Mouse (Mus musculus) frontal cortex, adult (tissue): ENCODE data around the gene Cabp1.
"Not testable (repeated sequence)": the region's sequence is repeated elsewhere in the genome, so short reads cannot be mapped to it uniquely, and the experiment has no call there.

ENCODE experiments used
- ATAC-seq: cut with Nextera tagmentation; 2 replicates; pipeline ENCODE4 v1.9.2; 2017; ENCODE audit warnings: mild to moderate bottlenecking, moderate library complexity, mixed read lengths; ENCODE audit not compliant: low TSS enrichment

Gene Cabp1

DNA sequence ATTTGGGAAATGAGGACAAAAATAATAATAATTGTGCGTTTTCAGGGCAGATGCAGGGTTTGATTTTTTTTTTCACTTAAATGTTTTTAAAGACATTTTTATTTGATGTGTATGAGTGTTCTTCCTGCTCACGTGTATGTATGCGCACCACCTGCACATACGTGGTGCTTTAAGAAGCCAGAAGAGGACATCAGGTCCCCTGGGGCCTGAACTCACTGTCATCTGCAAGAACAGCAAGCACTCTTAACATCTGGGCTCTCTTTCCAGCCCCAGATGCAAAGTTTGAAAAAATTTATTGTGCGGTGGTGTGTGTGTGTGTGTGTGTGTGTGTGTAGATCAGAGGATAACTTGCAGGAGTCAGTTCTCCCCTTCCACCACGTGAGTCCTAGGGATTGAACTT is 16.3 kb downstream of the Cabp1 start:
- no peak for ATAC-seq

DNA sequence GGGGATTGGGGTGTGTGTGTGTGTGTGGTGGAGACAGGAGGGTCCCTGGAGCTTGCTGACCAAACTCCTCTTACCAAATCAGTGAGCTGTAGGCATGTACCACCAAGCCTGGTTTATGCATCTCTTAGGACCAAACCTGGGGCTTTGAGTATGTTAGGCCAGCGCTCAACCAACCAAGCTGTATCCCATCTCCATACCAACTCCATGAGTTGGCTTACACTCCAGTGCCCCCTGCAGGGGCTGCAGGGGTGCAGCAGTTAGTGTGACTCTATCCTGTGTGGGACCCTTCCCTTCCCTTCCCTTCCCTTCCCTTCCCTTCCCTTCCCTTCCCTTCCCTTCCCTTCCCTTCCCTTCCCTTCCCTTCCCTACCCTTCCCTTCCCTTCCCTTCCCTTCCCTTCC is 19.6 kb downstream of the Cabp1 start:
- ATAC-seq: no peak

DNA sequence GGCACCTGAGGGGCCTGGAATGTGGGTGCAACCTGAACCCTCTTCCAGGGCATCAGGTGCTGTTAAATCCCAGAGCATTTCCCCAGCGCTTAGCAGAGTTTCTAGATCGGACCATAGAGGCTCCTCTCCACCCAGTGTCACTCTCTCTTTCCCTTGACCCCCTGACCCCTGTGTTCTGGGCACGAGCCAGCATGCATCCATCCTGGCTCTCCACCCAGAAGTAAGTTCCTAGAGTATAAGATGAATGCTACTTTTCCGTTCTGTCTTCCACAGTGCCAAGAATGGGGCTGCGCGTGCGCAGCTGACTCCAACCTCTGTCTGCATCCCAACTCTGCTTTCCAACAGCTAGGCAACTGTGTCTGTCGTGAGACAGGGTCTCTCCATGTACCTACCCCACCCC is 24.0 kb downstream of the Cabp1 start:
- no peak for ATAC-seq

DNA sequence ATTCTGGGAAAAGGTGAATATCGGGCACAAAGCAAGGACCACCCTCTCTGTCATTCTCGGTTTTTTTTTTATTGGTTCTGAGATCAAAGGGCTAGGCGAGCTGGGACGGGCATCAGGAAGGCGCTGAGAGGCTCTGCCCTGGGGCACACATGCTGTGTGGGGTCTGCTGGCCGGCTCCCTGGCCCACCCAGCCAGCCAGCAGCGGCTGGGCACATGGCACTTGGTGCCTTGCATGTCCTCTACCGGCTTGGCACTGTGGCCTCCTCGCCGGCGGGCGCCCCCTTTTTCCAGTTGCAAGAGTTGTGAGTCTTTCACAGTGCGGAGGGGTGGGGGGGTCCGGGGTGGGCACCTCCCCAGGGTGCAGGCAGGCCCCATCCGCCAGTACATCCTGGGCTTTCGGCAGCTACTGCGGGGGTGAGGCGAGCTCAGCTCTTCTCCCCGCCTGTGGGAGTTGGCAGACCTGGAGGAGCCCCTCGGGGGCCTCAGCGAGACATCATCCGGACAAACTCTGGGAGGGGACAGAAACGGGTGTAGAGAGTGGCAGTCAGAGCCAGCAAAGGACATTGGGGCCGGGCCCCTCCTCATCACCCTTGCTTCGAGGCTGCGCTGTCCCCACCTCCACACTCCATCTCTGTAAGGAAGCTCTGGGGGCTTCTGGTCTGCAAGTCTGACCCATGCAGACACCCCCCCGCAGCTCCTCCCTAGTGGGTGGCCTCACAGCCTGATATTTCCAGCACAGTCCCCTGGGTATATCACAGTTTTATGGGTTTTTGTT is 25.4 kb downstream of the Cabp1 start:
- ATAC-seq: no peak

DNA sequence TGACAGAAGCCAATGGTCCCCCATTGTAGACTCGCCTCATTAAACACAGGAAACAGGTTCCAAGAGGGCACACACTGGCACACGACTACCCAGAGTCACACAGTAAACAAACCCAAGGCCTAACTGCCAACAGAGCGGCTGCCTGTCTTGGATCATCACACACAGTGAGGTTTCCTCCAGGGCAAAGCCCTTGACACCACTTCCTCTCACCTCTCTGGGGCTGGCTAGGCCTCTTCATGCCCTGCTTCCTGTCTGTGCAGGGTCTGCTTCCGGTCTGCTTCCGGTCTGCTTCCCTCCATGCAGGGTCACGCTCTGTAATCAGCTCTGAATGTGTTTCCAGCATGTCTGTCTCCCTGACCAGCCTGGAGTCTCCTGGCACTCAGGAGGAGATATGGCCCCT is 26.8 kb downstream of the Cabp1 start:
- ATAC-seq: no peak

DNA sequence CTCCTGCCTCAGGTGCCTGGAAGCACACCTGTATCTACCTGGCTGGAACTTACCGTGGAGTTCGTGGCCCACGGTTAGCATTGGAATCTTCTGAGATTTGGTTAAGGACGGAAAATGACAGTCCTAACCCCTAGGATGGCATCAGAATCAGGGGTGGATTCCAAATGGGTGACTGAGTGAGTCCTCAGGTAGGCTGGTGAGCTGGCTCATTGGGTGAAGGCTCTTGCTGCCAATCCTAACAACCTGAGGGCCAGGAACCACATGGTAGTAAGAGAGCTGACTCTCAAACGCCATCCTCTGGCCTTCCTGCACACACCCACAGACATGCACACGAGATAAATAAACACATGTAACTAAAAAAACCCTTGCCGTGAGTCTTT is 27.4 kb downstream of the Cabp1 start:
- ATAC-seq: no peak

DNA sequence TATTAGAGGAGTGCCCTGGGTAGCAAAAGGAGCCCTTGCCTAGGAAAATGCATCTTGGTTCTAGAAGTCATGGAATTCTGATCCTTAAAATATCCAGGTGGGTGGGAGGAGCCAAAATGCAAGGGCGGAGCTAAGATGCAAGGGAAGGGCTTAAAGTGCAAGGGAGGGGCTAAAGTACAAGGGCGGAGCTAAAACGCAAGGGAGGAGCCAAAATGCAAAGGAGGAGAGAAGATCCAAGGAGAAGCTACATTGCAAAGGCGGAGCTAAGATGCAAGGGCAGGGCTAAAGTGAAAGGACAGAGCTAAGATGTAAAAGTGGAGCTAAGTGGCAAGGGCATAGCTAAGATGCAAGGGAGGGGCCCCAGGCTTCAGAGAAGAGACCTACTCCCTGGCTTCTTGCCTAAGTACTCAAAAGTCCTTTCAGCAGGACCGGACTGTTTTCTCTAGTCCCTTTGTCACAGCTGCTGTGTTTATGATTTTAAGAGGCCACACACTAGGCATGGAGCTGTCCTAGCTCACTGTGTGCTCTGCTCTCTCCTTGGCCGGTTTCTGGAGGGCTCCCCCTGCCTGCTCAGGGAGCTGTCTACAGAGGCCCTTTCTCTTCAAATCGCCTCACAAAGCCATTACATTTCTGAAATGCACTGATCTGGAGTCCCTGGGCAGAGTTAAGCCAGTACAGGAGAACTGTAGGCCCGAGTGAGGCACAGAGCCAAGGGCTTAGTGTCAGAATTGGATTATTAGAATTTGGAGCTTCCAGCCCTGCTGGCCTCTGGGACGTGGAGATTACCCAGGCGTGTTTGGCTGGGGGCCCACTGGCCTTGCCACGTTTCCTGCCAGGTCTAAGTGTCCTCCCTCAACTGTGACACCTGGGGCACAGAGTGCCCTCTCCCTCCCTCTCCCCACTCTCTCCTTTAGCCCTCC is 28.0 kb downstream of the Cabp1 start:
- no peak for ATAC-seq

DNA sequence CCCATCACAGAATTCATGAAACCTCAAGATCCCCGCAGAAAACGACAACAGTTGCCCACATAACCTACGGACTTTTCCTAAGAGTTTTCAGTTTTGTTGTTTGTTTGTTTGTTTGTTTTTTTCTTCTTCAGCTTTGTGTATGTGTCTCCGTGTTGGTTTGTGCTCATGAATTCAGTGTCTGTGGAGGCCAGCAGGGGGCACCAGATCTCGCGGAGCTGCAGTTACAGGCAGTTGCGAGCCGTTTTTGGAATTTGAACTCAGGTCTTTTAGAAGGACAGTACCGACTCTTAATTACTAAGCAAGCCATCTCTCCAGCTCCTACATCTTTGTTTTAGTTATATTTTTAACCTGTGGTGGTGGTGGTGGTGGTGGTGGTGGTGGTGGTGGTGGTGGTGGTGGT is 28.8 kb downstream of the Cabp1 start:
- no peak for ATAC-seq

DNA sequence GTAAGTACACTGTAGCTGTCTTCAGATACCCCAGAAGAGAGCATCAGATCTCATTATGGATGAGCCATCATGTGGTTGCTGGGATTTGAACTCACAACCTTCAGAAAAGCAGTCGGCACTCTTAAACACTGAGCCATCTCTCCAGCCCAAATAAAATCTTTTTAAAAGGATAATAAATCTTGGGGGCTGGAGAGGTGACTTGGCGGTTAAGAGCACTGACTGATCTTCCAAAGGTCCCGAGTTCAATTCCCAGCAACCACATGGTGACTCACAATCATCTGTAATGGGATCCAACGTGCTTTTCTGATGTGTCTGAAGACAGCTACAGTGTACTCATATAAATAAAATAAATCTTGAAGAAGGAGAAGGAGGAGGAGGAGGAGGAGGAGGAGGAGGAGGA is 29.7 kb downstream of the Cabp1 start:
- ATAC-seq: not testable (repeated sequence)

DNA sequence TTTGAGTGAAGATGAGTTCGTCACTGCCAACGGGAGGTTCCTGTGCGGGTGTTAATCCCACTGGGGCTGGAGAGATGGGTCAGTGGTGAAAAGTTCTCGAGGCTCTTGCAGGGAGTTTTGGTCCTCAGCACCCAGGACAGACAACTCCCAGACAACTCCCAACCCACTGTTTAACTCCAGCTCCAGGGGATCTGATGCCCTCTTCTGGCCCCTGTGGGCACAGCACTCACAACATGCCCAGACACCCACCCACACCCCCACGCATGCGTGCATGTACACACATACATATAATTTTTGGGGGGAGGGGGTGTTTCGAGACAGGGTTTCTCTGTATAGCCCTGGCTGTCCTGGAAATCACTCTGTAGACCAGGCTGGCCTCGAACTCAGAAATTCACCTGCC is 30.6 kb downstream of the Cabp1 start:
- 0 out of 2 replicates have a peak, but pooled peaks have one; percentile 10 for ATAC-seq

DNA sequence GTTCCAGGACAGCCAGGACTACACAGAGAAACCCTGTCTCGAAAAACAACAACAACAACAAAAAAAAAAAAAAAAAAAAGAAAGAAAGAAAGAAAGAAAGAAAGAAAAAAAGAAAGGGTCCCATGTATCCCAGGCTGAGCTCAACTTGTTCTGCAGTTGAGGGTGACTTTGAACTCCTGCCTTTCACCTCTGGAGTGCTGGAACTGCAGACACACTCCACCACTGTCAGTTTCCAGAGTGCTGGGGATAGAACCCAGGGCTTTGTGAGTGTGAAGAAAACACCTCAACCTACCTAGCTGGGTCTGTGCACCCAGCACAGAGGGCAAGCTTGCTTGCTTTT is 32.3 kb downstream of the Cabp1 start:
- not testable (repeated sequence) for ATAC-seq

DNA sequence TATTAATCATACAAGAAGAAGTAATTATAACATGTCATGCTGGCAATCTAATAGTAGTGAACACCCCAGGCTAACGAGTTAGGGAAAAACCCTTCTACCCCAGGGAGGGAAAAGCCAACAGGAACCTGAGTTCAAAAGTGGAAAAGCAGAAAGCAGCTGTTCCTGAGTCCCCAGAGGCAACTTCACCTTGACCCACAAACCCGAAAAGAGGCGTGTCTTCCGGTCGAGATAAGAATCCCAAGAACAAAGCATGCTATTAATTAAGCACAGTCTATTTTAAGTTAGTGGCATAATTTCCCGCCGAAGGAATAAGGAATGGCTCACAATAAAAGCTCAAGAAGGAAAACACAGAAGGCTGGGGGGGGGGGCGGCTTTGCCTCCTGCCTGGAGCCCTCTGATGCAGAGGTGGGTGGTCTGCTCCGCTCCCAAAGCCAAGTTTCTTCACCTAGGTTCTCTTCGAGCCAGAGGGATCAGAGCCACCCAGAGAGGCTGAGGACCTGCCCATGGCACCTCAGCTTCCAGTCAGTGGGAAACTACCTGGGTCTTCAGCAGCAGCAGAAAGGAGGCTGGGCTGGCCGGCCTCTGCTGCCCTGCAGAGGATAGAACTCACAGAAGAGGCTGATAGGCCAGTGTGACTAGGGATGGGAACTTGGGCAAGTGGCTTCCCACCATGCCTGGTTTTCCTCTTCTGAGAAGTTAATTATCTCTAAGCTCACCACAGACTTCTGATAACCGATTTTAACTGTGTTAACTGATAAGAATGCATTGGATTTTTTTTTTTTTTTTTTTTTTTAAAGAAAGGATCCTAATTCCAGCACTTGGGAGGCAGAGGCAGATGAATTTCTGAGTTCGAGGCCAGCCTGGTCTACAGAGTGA is 32.9 kb downstream of the Cabp1 start:
- no peak for ATAC-seq

DNA sequence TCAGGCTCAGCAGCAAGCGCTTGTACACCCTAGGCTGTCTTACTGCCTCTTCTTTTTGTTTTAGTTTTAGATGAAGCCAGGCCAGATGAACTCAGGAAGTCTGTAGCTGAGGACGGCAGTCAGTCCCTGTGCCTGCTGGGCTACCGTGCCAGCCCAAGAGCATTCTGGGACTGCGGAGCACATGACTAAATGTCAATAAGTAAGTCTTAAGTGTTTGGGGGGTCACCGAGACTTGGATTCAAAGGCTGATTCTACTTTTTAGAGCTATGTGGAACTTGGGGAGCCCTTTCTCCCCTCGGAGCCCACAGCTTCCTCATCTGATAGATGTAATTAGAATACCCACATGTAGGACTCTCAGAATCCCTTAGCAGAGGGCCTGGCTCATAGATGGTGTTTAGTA is 33.5 kb downstream of the Cabp1 start:
- no peak for ATAC-seq

DNA sequence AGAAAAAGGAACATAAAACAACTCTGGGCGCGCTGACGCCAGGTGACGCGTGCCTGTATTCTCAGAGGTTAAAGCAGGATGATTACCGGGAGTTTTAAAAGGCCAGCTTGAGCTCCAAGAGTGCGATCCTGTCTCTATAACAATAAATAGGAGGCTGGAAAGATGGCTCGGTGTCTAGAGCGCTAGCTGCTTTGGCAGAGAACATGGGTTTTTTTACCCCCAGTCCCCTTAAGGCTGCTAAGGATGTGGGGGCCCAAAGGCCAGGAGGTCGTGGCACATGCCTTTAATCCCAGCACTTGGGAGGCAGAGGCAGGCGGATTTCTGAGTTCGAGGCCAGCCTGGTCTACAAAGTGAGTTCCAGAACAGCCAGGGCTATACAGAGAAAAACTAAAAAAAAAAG is 35.0 kb downstream of the Cabp1 start:
- ATAC-seq: no peak

DNA sequence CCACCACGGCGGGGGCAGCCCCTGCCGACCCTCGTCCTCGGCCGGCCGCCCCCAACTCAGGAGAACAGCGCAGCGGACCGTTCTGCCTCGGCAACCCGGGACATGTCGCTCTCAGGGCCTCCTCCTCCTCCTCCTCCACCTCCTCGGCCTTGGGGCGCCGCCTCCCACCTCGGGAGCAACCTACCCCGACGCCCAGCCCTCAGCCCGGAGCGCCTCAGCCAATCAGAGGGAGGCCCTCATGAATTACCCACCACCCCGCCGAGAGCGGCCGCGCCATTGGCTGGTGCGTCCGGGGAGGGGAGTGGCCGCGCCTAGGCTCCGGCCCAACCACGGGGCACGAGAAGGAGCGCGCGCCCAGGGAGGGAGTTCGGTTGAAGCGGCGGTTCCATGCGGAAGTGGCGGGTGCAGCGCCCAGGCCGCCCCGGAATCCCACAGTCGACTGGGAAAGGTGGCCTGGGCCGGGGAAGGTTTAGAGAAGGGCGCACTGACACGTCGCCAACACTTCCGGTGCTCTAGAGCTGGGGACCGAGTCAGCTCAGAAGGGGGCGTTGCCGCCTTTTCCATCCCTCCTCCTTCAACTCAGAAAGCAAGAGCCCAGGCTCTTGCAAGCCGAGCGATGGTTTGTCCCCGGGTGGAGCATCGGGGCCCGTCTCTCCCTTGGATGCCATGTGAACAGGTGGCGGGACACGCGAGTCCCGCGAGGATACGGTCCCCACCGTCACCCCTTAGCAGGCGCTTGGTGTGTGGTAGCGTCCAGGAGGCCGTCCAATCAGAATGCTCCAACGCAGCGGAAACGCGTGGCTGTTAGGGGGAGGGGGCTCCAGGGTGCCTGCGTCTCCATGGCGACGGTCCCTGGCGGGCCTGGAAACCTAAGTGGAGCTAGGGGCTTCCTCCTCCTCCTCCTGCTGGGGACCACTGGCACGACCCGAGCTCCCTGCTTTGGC is 35.9 kb downstream of the Cabp1 start, which contains the start of gene Mlec:
Gene Mlec (minus strand): TSS at position 140 of the 944 bp plus-strand sequence.
- ATAC-seq: peak; percentile 91

DNA sequence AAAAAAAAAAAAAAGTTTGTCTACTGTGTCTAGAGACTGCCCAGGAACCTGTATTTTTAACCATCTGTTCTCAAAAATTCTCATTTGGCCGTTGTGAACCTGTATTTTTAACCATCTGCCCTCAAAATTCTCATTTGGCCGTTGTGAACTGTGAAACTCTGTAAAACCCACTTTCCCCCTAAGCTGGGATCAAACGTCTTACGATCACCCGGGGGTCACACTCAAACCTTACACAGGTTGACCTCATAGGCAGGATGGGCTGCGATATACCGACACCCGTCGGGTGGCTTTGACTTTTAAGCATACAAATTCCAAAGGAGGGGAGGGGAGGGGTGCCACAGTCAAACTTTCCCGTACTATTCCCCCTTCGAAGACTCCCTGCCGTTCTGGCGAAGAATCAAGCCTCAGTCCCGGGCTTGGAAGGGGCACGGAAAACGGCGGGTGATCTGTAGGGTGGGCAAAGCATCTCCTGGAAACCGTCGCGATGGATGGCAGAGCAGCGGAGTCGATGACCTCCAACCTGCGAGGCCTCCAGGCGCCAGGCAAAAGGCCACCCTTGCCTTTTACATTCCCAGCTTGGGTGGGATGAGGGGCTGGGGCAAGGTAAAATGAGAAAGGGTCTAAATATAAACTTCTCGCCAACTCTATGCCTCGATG is 37.1 kb downstream of the Cabp1 start:
- ATAC-seq: no peak

DNA sequence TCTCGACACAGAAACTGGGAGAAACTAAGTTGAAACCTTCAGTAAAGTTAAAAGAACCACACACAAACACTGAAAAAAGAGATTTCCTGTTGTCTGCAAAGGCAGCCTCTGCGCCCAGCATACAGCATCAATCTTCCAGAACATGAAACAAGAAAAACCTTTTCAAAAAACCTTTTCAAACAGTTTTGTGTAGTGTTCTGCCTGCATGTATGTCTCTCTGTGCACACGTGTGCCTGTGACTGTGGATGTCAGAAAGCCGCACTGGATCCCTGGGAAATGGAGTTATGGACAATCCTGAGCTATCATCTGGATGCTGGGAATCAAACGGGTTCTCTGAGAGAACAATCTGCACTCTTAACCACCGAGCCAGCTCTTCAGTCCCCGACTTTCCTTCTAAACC is 37.8 kb downstream of the Cabp1 start:
- no peak for ATAC-seq

DNA sequence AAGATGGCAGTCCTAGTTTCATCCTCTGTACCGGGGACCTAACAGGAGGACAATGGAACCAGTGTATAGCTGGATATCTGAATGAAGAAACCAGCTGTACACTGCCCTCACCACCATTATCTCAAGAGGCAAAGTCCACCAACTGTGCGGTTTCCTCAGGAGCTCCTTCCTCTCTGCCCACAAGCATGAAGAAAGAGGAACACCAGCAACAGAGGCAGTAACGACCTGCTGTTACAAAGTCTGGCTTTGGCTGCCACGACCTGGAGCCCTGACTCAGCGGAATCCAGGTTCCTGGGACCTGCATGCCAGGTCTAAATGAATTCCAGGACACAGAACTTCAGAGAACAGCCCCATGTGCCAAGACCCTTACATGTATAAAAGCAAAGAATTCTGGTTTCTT is 38.4 kb downstream of the Cabp1 start:
- ATAC-seq: no peak

DNA sequence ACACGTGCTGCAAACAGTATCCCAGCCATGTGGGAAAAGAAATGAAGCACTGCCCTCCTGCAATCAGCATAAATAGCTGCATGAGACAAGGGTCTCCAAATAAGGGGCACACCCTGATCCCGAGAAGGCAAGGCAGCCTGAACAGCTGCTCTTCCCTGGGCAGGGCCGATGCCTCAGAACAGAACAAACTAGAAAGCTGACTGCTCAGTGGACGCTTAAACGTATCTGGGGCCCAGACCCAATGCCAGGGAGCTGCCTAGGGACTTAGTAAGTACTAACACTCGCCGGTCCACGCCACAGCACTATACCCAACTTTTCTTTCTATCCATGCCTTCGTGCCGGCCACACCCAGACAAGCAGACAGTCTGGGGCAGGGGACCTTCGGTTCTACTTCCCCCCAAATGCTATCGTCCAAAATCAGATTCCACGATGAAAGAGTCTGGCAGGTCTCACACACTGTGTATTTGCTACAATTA is 39.0 kb downstream of the Cabp1 start:
- ATAC-seq: no peak
